Mouse (Mus musculus) heart, adult 11 months (tissue): ENCODE measurements around the gene Zdhhc11.

Experiments used
- DNase-seq: peaks from one replicate; pipeline ENCODE4 v3.0.0; 2022

Gene Zdhhc11

GRCm38 (mm10) chr13:74008216-74008615 lies 44.6 kb downstream of the Zdhhc11 start:
- DNase-seq = peak; percentile 84

GRCm38 (mm10) chr13:74008948-74009718 lies 45.5 kb downstream of the Zdhhc11 start, which contains the start of gene Tppp:
Gene Tppp, plus strand, starts transcription at chr13:74009407.
- peak; percentile 100 for DNase-seq

GRCm38 (mm10) chr13:74009791-74010614 lies 46.4 kb downstream of the Zdhhc11 start:
- DNase-seq = peak; percentile 98

- peak; percentile 92 for DNase-seq
Observed at GRCm38 (mm10) chr13:74010678-74011077, 47.0 kb downstream of the Zdhhc11 start.

- DNase-seq = peak; percentile 64
Observed at GRCm38 (mm10) chr13:74015908-74016307, 52.3 kb downstream of the Zdhhc11 start.

GRCm38 (mm10) chr13:74017426-74017825 lies 53.8 kb downstream of the Zdhhc11 start:
- DNase-seq = peak; percentile 84

- peak; percentile 85 for DNase-seq
Observed at GRCm38 (mm10) chr13:74019006-74019405, 55.4 kb downstream of the Zdhhc11 start.

GRCm38 (mm10) chr13:74025151-74026081 lies 61.8 kb downstream of the Zdhhc11 start:
- peak; percentile 94 for DNase-seq

- DNase-seq = peak; percentile 95
Observed at GRCm38 (mm10) chr13:74026215-74026614, 62.6 kb downstream of the Zdhhc11 start.

GRCm38 (mm10) chr13:74028116-74028515 lies 64.5 kb downstream of the Zdhhc11 start:
- DNase-seq = no peak

- DNase-seq = peak; percentile 95
Observed at GRCm38 (mm10) chr13:74029013-74029412, 65.4 kb downstream of the Zdhhc11 start.

- DNase-seq = no peak
Observed at GRCm38 (mm10) chr13:74030691-74031090, 67.0 kb downstream of the Zdhhc11 start.

- no peak for DNase-seq
Observed at GRCm38 (mm10) chr13:74031133-74031532, 67.5 kb downstream of the Zdhhc11 start.

- DNase-seq = no peak
Observed at GRCm38 (mm10) chr13:74034756-74035155, 71.1 kb downstream of the Zdhhc11 start.

GRCm38 (mm10) chr13:74035776-74036175 lies 72.1 kb downstream of the Zdhhc11 start:
- DNase-seq = no peak

GRCm38 (mm10) chr13:74039926-74040325 lies 76.3 kb downstream of the Zdhhc11 start:
- no peak for DNase-seq
